ENCODE assay signal across 10 mouse cellular contexts in genomic region chr3:121584736-121585151, GRCm38 (mm10). TPM values are rescaled to one million over a fixed set of nuclear protein-coding genes. Genes with fewer than 3 reads are reported as not detected.
DNase-seq lines count a peak whose midpoint lies in the region; ATAC-seq and TF ChIP-seq lines count a peak whose summit lies in the region.
"Had no signal": no experiment of that assay in that cellular context is flagged by ENCODE, and none has a peak within 500 bp of the region (broad histone marks: within the 10 kb centered on the region; RNA-seq: fewer than 3 reads in every experiment).

No protein-coding gene starts in this region.

- 86% methylated on average over 5 of the region's 5 CpGs for WGBS in midbrain, embryonic 15.5 days

- H3K27ac ChIP-seq in gastrocnemius, adult 2 months = peak overlapping the region; percentile 24
- no peak overlapping the region for H3K27ac ChIP-seq in midbrain, embryonic 15.5 days
- H3K27ac ChIP-seq: hindbrain, embryonic 10.5 days; limb, embryonic 13.5 days had no signal

- H3K27me3 ChIP-seq in midbrain, embryonic 15.5 days (replicated peaks) = no peaks in the 10 kb centered on the region
- H3K27me3 ChIP-seq: limb, embryonic 13.5 days had no signal

- no peaks in the 10 kb centered on the region for H3K36me3 ChIP-seq in midbrain, embryonic 15.5 days (replicated peaks)
- H3K36me3 ChIP-seq: hindbrain, embryonic 10.5 days; limb, embryonic 13.5 days had no signal

- no peaks in the 10 kb centered on the region for H3K4me1 ChIP-seq in midbrain, embryonic 15.5 days

- H3K4me2 ChIP-seq in midbrain, embryonic 15.5 days = no peak overlapping the region
- H3K4me2 ChIP-seq: limb, embryonic 13.5 days had no signal

- ATAC-seq in midbrain, embryonic 15.5 days (replicated peaks) = no peak

- no peak overlapping the region for H3K4me3 ChIP-seq in gastrocnemius, adult 2 months
- H3K4me3 ChIP-seq in midbrain, embryonic 15.5 days = no peak overlapping the region
- H3K4me3 ChIP-seq: hindbrain, embryonic 10.5 days; limb, embryonic 13.5 days had no signal

- intact Hi-C loops in gastrocnemius, adult 2 months (cut with DNase I) = no loop called here

- TF ChIP-seq CTCF in gastrocnemius, adult 2 months (IDR thresholded peaks at IDR 0.05) = no peak

- peak; percentile 76 for DNase-seq in gastrocnemius, adult 18-20 months (ENCODE audit: low spot score)
- no peak for DNase-seq in gastrocnemius, postnatal 4 days (ENCODE audit: low spot score in 2 of 2)
- peak; percentile 86 for DNase-seq in Muller cell, postnatal 12 days (ENCODE audit: inconsistent ontology term)
- DNase-seq in gastrocnemius, adult 2 months = peak; percentile 77
- peak; percentile 44 to 56 for DNase-seq in lung, postnatal 4 days
- no peak for DNase-seq in retina, postnatal 1 day
- DNase-seq in cerebellum, adult 11-12 months = no peak

- H3K9ac ChIP-seq in midbrain, embryonic 15.5 days = no peak overlapping the region
- H3K9ac ChIP-seq: limb, embryonic 13.5 days had no signal

- no peaks in the 10 kb centered on the region for H3K9me3 ChIP-seq in midbrain, embryonic 15.5 days
- H3K9me3 ChIP-seq: hindbrain, embryonic 10.5 days; limb, embryonic 13.5 days had no signal

RNA-seq across cellular contexts. Expression of gene Slc44a3, which starts 52.5 kb away (rescaled TPM):
- total RNA-seq in gastrocnemius, adult 18-20 months (2021) = not detected
- total RNA-seq in gastrocnemius, postnatal 4 days (2021) = under 1 TPM; 0.76 to 0.88 TPM
- total RNA-seq in gastrocnemius, adult 2 months (2021) = not detected
- 1.1 and 1.2 TPM in 2 replicates for polyA plus RNA-seq in midbrain, embryonic 15.5 days (2015; fragmentation: Nextera tagmentation; extraction: Ambion mirVana)

Comparison
In these comparisons a context has a peak if more than half of its experiments do, and no peak if none do; other contexts are left out.
1. DNase-seq: peak in gastrocnemius, adult 18-20 months (single experiment), Muller cell, postnatal 12 days (single experiment), gastrocnemius, adult 2 months (single experiment) and lung, postnatal 4 days (2 of 2); none in gastrocnemius, postnatal 4 days (0 of 2), retina, postnatal 1 day (single experiment) and cerebellum, adult 11-12 months (single experiment).